Mouse (Mus musculus) C2C12 (cell line): ENCODE results near the gene Gm17509. TPM values are rescaled to one million over a fixed set of nuclear protein-coding genes. Genes with fewer than 3 reads are reported as not detected.
A peak's percentile ranks its signal among the peaks of the same experiment; 100 is the strongest.

Experiments
- H3K27me3 ChIP-seq: one replicate; pipeline ENCODE4 v1.6.1; 2011; ENCODE audit not compliant: control insufficient read depth, insufficient read depth, insufficient read length
- H3K36me3 ChIP-seq: one replicate; pipeline ENCODE4 v1.6.1; 2011; ENCODE audit not compliant: control insufficient read depth, insufficient read depth
- H3K4me3 ChIP-seq: one replicate; pipeline ENCODE4 v1.5.1; 2011; ENCODE audit warnings: mild to moderate bottlenecking, control low read depth; ENCODE audit not compliant: poor library complexity, insufficient read depth, severe bottlenecking
- H3K79me2 ChIP-seq: one replicate; pipeline ENCODE4 v1.6.1; 2011; ENCODE audit not compliant: control insufficient read depth, insufficient read depth
- H3K79me3 ChIP-seq: one replicate; pipeline ENCODE4 v1.6.1; 2011; ENCODE audit warnings: low read depth, control low read depth
- H3ac ChIP-seq: one replicate; pipeline ENCODE3; 2011; ENCODE audit warnings: low read depth; ENCODE audit not compliant: control insufficient read depth, insufficient read length
- CEBPB ChIP-seq: IDR thresholded peaks from one replicate; pipeline ENCODE4 v1.6.1; 2011; ENCODE audit warnings: low read depth, mild to moderate bottlenecking, control low read depth, moderate library complexity
- CTCF ChIP-seq: IDR thresholded peaks from one replicate; pipeline ENCODE4 v1.5.1; 2011; ENCODE audit not compliant: control insufficient read depth, insufficient read depth, insufficient read length
- FOSL1 ChIP-seq: IDR thresholded peaks from one replicate; pipeline ENCODE4 v1.8.0; 2011; ENCODE audit warnings: mild to moderate bottlenecking, low read length; ENCODE audit not compliant: poor library complexity, insufficient read depth, severe bottlenecking
- MAX ChIP-seq: IDR thresholded peaks from one replicate; pipeline ENCODE4 v1.6.1; 2011; ENCODE audit warnings: mild to moderate bottlenecking, control low read depth
- MYOD1 ChIP-seq: IDR thresholded peaks from one replicate; pipeline ENCODE4 v1.6.1; 2011; ENCODE audit warnings: low read depth; ENCODE audit not compliant: control insufficient read depth, insufficient read length
- MYOG ChIP-seq: IDR thresholded peaks from one replicate; pipeline ENCODE4 v1.6.1; 2011; ENCODE audit not compliant: control insufficient read depth, insufficient read length; ENCODE audit errors: extremely low read depth
- USF1 ChIP-seq: IDR thresholded peaks from one replicate; pipeline ENCODE4 v1.6.1; 2011; ENCODE audit warnings: low read depth, mild to moderate bottlenecking, control low read depth, moderate library complexity
- polyA plus RNA-seq: library from polyadenylated mRNA; unstranded; fragments of >200 nt; fragmentation: generic; extraction: Trizol; gene quantifications from one replicate; pipeline ENCODE4 v1.2.1, GENCODE M21; 2012; ENCODE audit warnings: missing spikeins

The Gm17509 gene
- polyA plus RNA-seq, 1 experiment, result 0.04 TPM

- Histone ChIP-seq H3K4me3 (no peak overlapping the region), H3K79me2 (no peaks in the 10 kb centered on the region), H3K36me3 (no peaks in the 10 kb centered on the region), H3K27me3 (no peaks in the 10 kb centered on the region), H3K79me3 (no peaks in the 10 kb centered on the region), H3ac (no peak overlapping the region)
- TF ChIP-seq CEBPB, result no peak
- no peak for TF ChIP-seq USF1
- no peak for TF ChIP-seq FOSL1
- no peak for TF ChIP-seq CTCF
- no peak for TF ChIP-seq MYOD1
- no peak for TF ChIP-seq MAX
- no peak for TF ChIP-seq MYOG
Observed at GRCm38 (mm10) chr13:117237111-117237510, 16.2 kb upstream of the Gm17509 start.

- Histone ChIP-seq H3K79me2 (no peaks in the 10 kb centered on the region), H3K27me3 (no peaks in the 10 kb centered on the region), H3ac (no peak overlapping the region), H3K79me3 (no peaks in the 10 kb centered on the region), H3K36me3 (no peaks in the 10 kb centered on the region), H3K4me3 (no peak overlapping the region)
- TF ChIP-seq USF1 (no peak), MAX (no peak), MYOG (no peak), MYOD1 (no peak), CEBPB (no peak), CTCF (no peak)
Observed at GRCm38 (mm10) chr13:117235530-117236212, 14.8 kb upstream of the Gm17509 start.

- H3K79me3 ChIP-seq, result no peaks in the 10 kb centered on the region
- no peaks in the 10 kb centered on the region for H3K36me3 ChIP-seq
- H3K27me3 ChIP-seq, result no peaks in the 10 kb centered on the region
- no peaks in the 10 kb centered on the region for H3K79me2 ChIP-seq
- TF ChIP-seq MAX, result no peak
- TF ChIP-seq CEBPB, result no peak
- TF ChIP-seq CTCF, result no peak
- TF ChIP-seq MYOD1, result no peak
- no peak for TF ChIP-seq FOSL1
- TF ChIP-seq MYOG, result no peak
- no peak for TF ChIP-seq USF1
- no peak overlapping the region for H3K4me3 ChIP-seq
- no peak overlapping the region for H3ac ChIP-seq
Observed at GRCm38 (mm10) chr13:117234486-117234885, 13.6 kb upstream of the Gm17509 start.

GRCm38 (mm10) chr13:117233808-117234207 is 12.9 kb upstream of the Gm17509 start:
- Histone ChIP-seq H3K36me3 (no peaks in the 10 kb centered on the region), H3K4me3 (no peak overlapping the region), H3K79me3 (no peaks in the 10 kb centered on the region), H3K79me2 (no peaks in the 10 kb centered on the region), H3K27me3 (no peaks in the 10 kb centered on the region), H3ac (no peak overlapping the region)
- TF ChIP-seq MYOD1 (no peak), FOSL1 (no peak), USF1 (no peak), CTCF (no peak), CEBPB (no peak), MAX (no peak), MYOG (no peak)

GRCm38 (mm10) chr13:117230371-117231110 is 9.7 kb upstream of the Gm17509 start:
- Histone ChIP-seq H3K36me3 (no peaks in the 10 kb centered on the region), H3K79me2 (no peaks in the 10 kb centered on the region), H3ac (no peak overlapping the region), H3K79me3 (no peaks in the 10 kb centered on the region), H3K4me3 (no peak overlapping the region), H3K27me3 (no peaks in the 10 kb centered on the region)
- TF ChIP-seq CTCF (no peak), CEBPB (peak; percentile 45)

GRCm38 (mm10) chr13:117225561-117225960 is 4.7 kb upstream of the Gm17509 start:
- TF ChIP-seq CTCF (no peak), FOSL1 (no peak), MAX (no peak), MYOG (no peak), MYOD1 (no peak), USF1 (no peak), CEBPB (no peak)
- no peak overlapping the region for H3ac ChIP-seq
- H3K27me3 ChIP-seq, result no peaks in the 10 kb centered on the region
- H3K79me2 ChIP-seq, result no peaks in the 10 kb centered on the region
- H3K79me3 ChIP-seq, result no peaks in the 10 kb centered on the region
- H3K36me3 ChIP-seq, result no peaks in the 10 kb centered on the region
- no peak overlapping the region for H3K4me3 ChIP-seq
